Mouse (Mus musculus) small intestine, adult 2 months (tissue): ENCODE results near the gene Tpm3.

Source experiments
- CTCF ChIP-seq: fragments of 200-500 bp; IDR thresholded peaks from 2 replicates; pipeline ENCODE4 v1.5.1; 2012; ENCODE audit warnings: low read depth, mild to moderate bottlenecking, control low read depth, inconsistent platforms, low read length, moderate library complexity, mixed read lengths; ENCODE audit not compliant: insufficient replicate concordance, insufficient read length; ENCODE audit errors: extremely low read depth
- POLR2A ChIP-seq: fragments of 200-500 bp; IDR thresholded peaks from 2 replicates; pipeline ENCODE4 v1.6.1; 2012; ENCODE audit warnings: low read depth, mild to moderate bottlenecking, control low read depth, inconsistent platforms, low read length, moderate library complexity

- TF ChIP-seq POLR2A (no peak), CTCF (peak; percentile 16; the same call in 1 of the 2 replicates)
Observed at GRCm38 (mm10) chr3:90085281-90085680, 12.8 kb downstream of the Tpm3 start.
